Mouse (Mus musculus) liver, embryonic 11.5 days (tissue): ENCODE measurements at regions not wholly inside any gene's neighbourhood (a gene's known extent, or its start where the extent isn't known, plus 50 kb on each side); places are given as distances from the start of the nearest gene placed in this dataset.

ENCODE experiments used
- ATAC-seq: fragments of 200-750 bp; cut with Nextera tagmentation; replicated peaks from 2 replicates; pipeline ENCODE4 v1.8.0; 2017; ENCODE audit warnings: moderate number of reproducible peaks, mild to moderate bottlenecking, moderate TSS enrichment, moderate library complexity; ENCODE audit not compliant: low FRiP score
- DNase-seq: peaks from one replicate; pipeline ENCODE4 v3.0.0-alpha.2; 2017; ENCODE audit warnings: low spot score
- H3K27ac ChIP-seq: fragments of 300-500 bp; sonication (generic); 2 replicates; pipeline ENCODE4 v1.5.1; 2014; ENCODE audit warnings: mild to moderate bottlenecking, low read depth, low read length, control low read depth
- H3K27me3 ChIP-seq: fragments of 300-500 bp; sonication (generic); replicated peaks from 2 replicates; pipeline ENCODE4 v1.6.1; 2014; ENCODE audit warnings: low read length, mixed read lengths; ENCODE audit not compliant: control insufficient read depth, insufficient read depth
- H3K36me3 ChIP-seq: fragments of 300-500 bp; sonication (generic); 2 replicates; pipeline ENCODE4 v1.6.1; 2014; ENCODE audit warnings: mild to moderate bottlenecking, low read length, moderate library complexity, mixed read lengths; ENCODE audit not compliant: control insufficient read depth, insufficient read depth
- H3K4me1 ChIP-seq: fragments of 300-500 bp; sonication (generic); replicated peaks from 2 replicates; pipeline ENCODE4 v1.6.1; 2014; ENCODE audit warnings: low read length, mixed read lengths; ENCODE audit not compliant: control insufficient read depth, insufficient read depth
- H3K4me2 ChIP-seq: fragments of 300-500 bp; sonication (generic); 2 replicates; pipeline ENCODE4 v1.6.1; 2014; ENCODE audit warnings: mild to moderate bottlenecking, control low read depth, moderate library complexity
- H3K4me3 ChIP-seq: fragments of 300-500 bp; sonication (generic); 2 replicates; pipeline ENCODE4 v1.5.1; 2014; ENCODE audit warnings: low read depth, low read length, control low read depth
- H3K9ac ChIP-seq: fragments of 300-500 bp; sonication (generic); 2 replicates; pipeline ENCODE4 v1.6.1; 2014; ENCODE audit warnings: low read depth, low read length, control low read depth
- H3K9me3 ChIP-seq: fragments of 300-500 bp; sonication (generic); 2 replicates; pipeline ENCODE4 v1.6.1; 2016; ENCODE audit warnings: low read length, inconsistent platforms, mixed read lengths; ENCODE audit not compliant: control insufficient read depth
- WGBS: fragments of 180-500 bp; shearing (Covaris S2); extraction: QIAGEN DNeasy Blood & Tissue Kit; methylation state at CpG from one replicate; pipeline ENCODE4 v1.1.7; 2014; 5-methylcytosine and 5-hydroxymethylcytosine counted together

DNA sequence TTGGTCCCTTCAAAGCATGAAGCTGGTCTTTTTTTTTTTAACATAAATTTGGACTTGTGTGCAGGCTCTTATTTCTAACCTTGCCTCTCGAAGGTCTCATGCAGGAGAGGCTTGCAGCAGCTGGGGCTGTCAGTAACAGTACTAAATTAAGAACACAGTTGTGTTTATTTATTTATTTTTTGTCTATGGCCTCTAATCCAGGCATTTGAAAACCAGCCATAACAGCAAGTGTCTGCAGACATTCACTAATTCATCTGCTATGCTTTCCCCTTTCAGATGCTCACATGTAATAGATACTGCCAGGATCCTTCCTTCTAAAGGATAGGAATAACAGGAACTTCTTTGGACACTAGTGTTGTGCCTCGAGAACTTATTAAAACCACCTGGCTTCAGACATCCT, 172.5 kb downstream of the Rchy1 start:
- Histone ChIP-seq H3K9me3 (no peaks in the 10 kb centered on the region), H3K27me3 (no peaks in the 10 kb centered on the region), H3K36me3 (no peaks in the 10 kb centered on the region), H3K4me3 (no peak overlapping the region), H3K27ac (no peak overlapping the region), H3K4me1 (no peaks in the 10 kb centered on the region), H3K4me2 (no peak overlapping the region), H3K9ac (no peak overlapping the region)
- 58% methylated on average over 2 of the region's 2 CpGs for WGBS
- DNase-seq = no peak
- no peak for ATAC-seq

DNA sequence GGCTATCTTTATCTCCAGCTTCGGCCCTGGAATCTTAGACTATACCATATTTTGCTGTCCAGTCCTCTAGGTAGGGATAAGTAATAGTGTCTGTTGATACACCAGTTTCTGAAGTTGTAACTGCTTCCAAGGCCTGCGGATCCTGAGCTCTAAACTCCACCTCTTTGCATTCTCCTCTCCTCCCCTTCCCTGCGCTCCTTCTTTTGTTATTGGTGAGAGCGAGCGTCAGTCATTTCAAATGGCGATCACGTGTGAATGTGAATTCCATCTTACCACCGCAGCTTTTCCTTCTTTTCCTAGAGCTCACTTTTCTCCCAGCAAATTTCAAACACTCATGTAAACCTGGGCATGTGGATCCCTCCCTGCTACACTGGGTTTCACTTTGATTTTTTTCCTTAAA, 178.9 kb downstream of the Rchy1 start:
- Histone ChIP-seq H3K27me3 (no peaks in the 10 kb centered on the region), H3K9ac (no peak overlapping the region), H3K4me1 (no peaks in the 10 kb centered on the region), H3K9me3 (no peaks in the 10 kb centered on the region), H3K36me3 (no peaks in the 10 kb centered on the region), H3K27ac (no peak overlapping the region), H3K4me2 (no peak overlapping the region), H3K4me3 (no peak overlapping the region)
- WGBS = 87% methylated on average over 8 of the region's 8 CpGs
- DNase-seq = no peak
- no peak for ATAC-seq

DNA sequence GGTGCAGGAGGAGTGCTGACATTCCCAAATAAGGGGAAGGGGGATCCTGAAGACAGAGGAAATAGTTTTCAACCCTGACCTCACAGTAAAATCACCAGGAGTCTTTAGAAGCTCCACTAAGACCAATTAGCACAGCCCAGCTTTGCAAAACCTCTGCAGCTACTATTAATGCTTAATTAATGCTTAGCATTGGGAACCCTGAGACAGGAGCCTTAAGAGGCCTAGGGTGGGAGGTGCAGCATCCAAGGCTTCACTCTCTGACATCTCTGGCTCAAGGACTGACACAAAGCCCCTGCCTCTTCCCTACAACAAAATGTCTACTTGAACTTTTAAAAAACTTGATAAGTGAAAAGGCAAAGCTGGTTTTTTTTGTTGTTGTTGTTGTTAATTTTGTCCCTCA, 185.9 kb downstream of the Rchy1 start:
- DNase-seq = no peak
- Histone ChIP-seq H3K27me3 (no peaks in the 10 kb centered on the region), H3K36me3 (no peaks in the 10 kb centered on the region), H3K4me2 (no peak overlapping the region), H3K4me3 (no peak overlapping the region), H3K27ac (no peak overlapping the region), H3K9me3 (no peaks in the 10 kb centered on the region), H3K4me1 (no peaks in the 10 kb centered on the region), H3K9ac (no peak overlapping the region)
- ATAC-seq = no peak

DNA sequence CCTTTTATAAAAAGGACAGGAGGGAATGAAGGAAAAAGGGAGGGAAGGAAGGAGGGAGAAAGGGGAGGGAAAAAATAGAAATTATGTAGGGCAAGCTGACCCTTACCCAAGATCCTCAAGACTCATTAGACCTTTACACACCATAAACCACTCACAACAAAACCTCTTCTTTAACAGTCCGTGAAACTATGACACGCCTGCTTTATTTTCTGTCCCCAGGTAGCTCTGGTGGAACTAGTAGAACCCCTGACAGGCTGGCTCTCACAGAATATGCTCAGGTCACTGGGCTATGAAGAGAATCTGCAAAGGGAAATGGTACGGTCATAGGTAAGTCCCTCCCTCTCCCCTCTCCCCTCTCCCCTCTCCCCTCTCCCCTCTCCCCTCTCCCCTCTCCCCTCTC, 188.8 kb downstream of the Rchy1 start:
- Histone ChIP-seq H3K4me2 (no peak overlapping the region), H3K27me3 (no peaks in the 10 kb centered on the region), H3K4me3 (no peak overlapping the region), H3K36me3 (no peaks in the 10 kb centered on the region), H3K9ac (no peak overlapping the region), H3K27ac (no peak overlapping the region), H3K9me3 (no peaks in the 10 kb centered on the region), H3K4me1 (no peaks in the 10 kb centered on the region)
- WGBS = 72% methylated on average over 3 of the region's 3 CpGs
- DNase-seq (no peak), ATAC-seq (no peak)

DNA sequence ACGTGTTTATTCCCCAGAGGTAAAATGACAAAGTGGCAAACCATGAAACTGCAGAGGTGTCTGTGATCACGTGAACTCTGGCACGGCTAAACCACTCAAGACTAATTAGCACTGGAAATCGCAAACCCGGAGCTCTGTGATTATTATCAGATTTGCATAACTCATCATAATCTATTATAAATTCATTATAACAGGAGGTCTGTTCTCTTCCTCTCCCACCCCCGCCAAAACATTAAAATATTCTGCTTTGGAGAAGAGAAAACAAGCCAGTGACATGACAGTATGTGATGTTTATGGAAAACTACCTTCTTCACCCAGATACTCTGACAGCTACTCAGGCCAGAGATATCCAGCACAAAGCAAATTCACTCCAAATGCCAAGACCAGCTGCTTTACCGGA, 195.0 kb downstream of the Rchy1 start:
- DNase-seq = no peak
- no peak overlapping the region for H3K9ac ChIP-seq
- H3K36me3 ChIP-seq = no peaks in the 10 kb centered on the region
- no peak overlapping the region for H3K4me2 ChIP-seq
- H3K4me3 ChIP-seq = no peak overlapping the region
- H3K4me1 ChIP-seq = no peaks in the 10 kb centered on the region
- no peak for ATAC-seq
- H3K27me3 ChIP-seq = no peaks in the 10 kb centered on the region
- H3K9me3 ChIP-seq = no peaks in the 10 kb centered on the region
- WGBS = 78% methylated on average over 7 of the region's 7 CpGs
- no peak overlapping the region for H3K27ac ChIP-seq

DNA sequence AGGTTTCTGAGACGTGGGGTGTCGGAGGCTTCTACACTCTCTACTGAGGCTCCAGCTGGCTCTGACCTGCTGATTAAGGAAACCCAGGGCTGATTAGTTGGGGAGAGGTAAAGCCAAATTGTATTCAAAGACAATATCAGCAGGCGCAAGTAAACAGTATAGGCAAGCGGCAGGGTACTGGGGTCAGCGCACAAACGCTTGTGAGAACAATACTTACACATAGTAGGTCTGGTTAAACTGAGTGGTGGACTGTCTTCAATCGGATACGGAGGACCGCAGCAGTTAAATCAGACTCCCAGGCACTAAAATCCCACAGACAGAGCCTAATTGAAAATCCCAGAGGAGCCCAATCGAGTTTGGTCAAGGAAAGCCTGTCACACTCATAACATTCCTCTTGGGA, 195.8 kb downstream of the Rchy1 start:
- DNase-seq (no peak), ATAC-seq (no peak)
- Histone ChIP-seq H3K27me3 (no peaks in the 10 kb centered on the region), H3K4me1 (no peaks in the 10 kb centered on the region), H3K27ac (no peak overlapping the region), H3K36me3 (no peaks in the 10 kb centered on the region), H3K4me2 (no peak overlapping the region), H3K9ac (no peak overlapping the region), H3K9me3 (no peaks in the 10 kb centered on the region), H3K4me3 (no peak overlapping the region)
- WGBS = 62% methylated on average over 10 of the region's 10 CpGs

DNA sequence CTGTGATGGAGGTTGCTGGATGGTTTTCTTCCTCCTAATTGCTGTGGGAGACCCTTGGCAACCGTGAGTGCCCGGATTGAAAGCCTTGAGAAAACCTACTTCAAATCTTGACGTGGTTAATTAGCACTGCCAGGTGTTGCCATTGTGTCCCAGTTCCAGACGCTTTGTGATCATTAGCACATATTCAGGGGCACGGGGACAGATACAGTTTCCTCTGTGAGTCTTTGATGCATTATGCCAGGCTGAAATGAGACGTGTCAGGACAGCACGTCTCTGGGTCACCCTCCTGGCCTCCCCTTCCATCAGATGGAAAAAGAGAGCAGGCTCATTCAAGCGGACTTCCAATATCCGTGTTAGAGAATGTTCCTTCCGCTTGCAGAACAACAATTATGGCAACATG, 198.2 kb downstream of the Rchy1 start:
- Histone ChIP-seq H3K4me3 (no peak overlapping the region), H3K4me2 (no peak overlapping the region), H3K27me3 (no peaks in the 10 kb centered on the region), H3K27ac (no peak overlapping the region), H3K4me1 (no peaks in the 10 kb centered on the region), H3K9me3 (no peaks in the 10 kb centered on the region), H3K9ac (no peak overlapping the region), H3K36me3 (no peaks in the 10 kb centered on the region)
- no peak for DNase-seq
- WGBS = 74% methylated on average over 10 of the region's 10 CpGs
- ATAC-seq = no peak

DNA sequence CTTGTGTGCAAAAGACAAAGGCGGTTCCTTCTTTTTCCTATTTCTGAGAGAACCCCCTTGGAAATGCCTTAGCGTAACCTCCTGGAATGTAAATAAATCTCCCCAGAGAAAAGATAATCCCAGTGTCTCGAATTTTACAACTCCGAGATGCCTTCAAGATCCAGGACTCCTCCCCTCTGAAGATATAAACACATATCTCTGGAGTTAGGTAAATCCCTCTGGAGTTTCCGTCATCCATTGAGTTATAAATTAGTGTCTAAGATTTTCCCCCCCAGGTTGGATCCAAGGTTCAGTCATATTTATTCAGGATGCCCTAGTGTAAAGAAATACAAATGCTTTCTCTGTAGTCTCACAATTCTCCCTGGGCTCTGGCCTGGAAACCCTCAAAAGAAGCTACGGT, 200.3 kb downstream of the Rchy1 start:
- DNase-seq (no peak), ATAC-seq (no peak)
- no peaks in the 10 kb centered on the region for H3K36me3 ChIP-seq
- no peaks in the 10 kb centered on the region for H3K9me3 ChIP-seq
- WGBS = 63% methylated on average over 6 of the region's 6 CpGs
- H3K4me3 ChIP-seq = no peak overlapping the region
- no peaks in the 10 kb centered on the region for H3K4me1 ChIP-seq
- no peak overlapping the region for H3K4me2 ChIP-seq
- H3K27me3 ChIP-seq = no peaks in the 10 kb centered on the region
- H3K9ac ChIP-seq = no peak overlapping the region
- no peak overlapping the region for H3K27ac ChIP-seq

DNA sequence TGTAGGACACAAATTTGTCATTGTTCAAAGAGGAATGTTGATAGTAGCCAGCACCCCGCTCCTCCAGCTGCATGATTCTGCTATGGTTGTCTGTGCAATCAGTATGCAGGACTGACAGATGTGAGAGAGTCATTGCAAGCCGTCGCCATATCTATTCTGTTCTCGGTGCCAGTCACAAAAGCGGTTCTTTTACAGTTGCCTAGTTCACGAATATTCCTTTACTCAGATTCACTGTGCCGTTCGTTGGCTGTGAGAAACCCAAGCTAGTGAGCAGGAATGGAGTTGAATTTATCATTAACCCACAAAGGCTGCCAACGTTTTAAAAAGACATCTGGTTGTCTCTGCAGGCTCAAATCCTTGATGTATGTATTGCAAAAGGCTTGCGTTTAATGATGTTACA, 206.9 kb downstream of the Rchy1 start:
- no peak overlapping the region for H3K4me3 ChIP-seq
- no peak overlapping the region for H3K9ac ChIP-seq
- DNase-seq (no peak), ATAC-seq (no peak)
- 62% methylated on average over 10 of the region's 10 CpGs for WGBS
- no peaks in the 10 kb centered on the region for H3K9me3 ChIP-seq
- no peak overlapping the region for H3K27ac ChIP-seq
- peaks cover 3% of the 10 kb centered on the region; the same call in 1 of the 2 replicates for H3K4me1 ChIP-seq
- H3K4me2 ChIP-seq = no peak overlapping the region
- H3K36me3 ChIP-seq = no peaks in the 10 kb centered on the region
- no peaks in the 10 kb centered on the region for H3K27me3 ChIP-seq
